Mouse (Mus musculus) erythroblast, adult 5-6 weeks (primary cell): ENCODE measurements around the gene Dscam. TPM values are rescaled to one million over a fixed set of nuclear protein-coding genes. Genes with fewer than 3 reads are reported as not detected.

ENCODE experiments used
- ATAC-seq: replicated peaks from 2 replicates; pipeline ENCODE4 v1.8.0; 2016; ENCODE audit warnings: moderate number of reproducible peaks, mild to moderate bottlenecking, moderate TSS enrichment, inconsistent platforms; ENCODE audit not compliant: poor library complexity, low FRiP score, severe bottlenecking
- total RNA-seq, 2 experiments: library from RNA; stranded (forward) in 1 of 2; stranded (reverse) in 1 of 2; fragments of 150-400 nt in 1 of 2; fragments of 200-764, 138-1000 nt in 1 of 2; gene quantifications; 2 replicates each; pipeline versions ENCODE4 v1.2.3 to v1.2.4; 2015 to 2017; ENCODE audit warnings: low replicate concordance in 2 of 2

The Dscam gene
- total RNA-seq, 2 experiments from 2014 or later = 0.58 TPM; not detected in 1

DNA sequence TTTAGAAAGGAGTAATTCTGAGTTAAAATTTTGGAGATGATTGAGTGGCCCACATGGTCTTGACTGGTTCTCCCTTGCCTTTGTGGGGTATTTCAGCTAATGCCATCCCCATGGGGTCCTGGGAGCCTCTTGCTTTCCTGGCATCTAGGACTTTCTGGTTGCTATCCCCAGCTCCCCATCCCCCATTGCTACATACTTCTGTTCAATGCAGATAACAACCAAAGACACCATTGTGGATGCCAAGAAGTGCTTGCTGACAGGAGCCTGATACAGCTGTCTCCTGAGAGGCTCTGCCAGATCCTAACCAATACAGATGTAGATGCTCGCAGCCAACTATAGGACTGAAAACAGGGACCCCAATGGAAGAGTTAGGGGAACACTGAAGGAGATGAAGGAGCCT is 429.2 kb downstream of the Dscam start:
- ATAC-seq = peak; percentile 50

- ATAC-seq = peak; percentile 59
Measured at GRCm38 (mm10) chr16:96740073-96741055, 430.2 kb downstream of the Dscam start.

- no peak for ATAC-seq
Measured at GRCm38 (mm10) chr16:96736501-96736900, 434.1 kb downstream of the Dscam start.

DNA sequence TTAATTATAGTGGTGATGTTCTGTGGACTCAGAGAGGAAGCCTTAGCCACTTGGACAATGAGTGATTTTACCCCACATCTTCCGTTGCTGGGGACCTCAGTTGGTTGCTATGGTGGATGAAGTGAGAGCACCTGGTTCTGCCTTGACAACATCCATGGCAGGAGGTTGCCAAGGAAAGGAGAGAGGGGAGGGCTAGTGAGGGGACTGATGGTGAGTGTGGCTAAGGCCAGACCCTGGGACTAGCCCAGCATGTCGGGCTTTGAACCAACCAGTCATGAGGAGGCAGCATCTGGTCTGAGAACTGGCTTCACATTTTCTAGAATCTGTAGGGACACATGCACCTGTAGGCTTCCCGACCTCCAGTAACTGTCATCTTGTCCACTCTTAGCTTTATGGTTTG is 439.7 kb downstream of the Dscam start:
- ATAC-seq = no peak

- ATAC-seq = no peak
Measured at GRCm38 (mm10) chr16:96727836-96728774, 442.4 kb downstream of the Dscam start.

- no peak for ATAC-seq
Measured at GRCm38 (mm10) chr16:96725071-96725724, 445.4 kb downstream of the Dscam start.

- ATAC-seq = no peak
Measured at GRCm38 (mm10) chr16:96724591-96724990, 446.0 kb downstream of the Dscam start.

GRCm38 (mm10) chr16:96724123-96724522 is 446.4 kb downstream of the Dscam start:
- ATAC-seq = no peak

- no peak for ATAC-seq
Measured at GRCm38 (mm10) chr16:96723066-96723669, 447.4 kb downstream of the Dscam start.

- ATAC-seq = no peak
Measured at GRCm38 (mm10) chr16:96722135-96722534, 448.4 kb downstream of the Dscam start.

DNA sequence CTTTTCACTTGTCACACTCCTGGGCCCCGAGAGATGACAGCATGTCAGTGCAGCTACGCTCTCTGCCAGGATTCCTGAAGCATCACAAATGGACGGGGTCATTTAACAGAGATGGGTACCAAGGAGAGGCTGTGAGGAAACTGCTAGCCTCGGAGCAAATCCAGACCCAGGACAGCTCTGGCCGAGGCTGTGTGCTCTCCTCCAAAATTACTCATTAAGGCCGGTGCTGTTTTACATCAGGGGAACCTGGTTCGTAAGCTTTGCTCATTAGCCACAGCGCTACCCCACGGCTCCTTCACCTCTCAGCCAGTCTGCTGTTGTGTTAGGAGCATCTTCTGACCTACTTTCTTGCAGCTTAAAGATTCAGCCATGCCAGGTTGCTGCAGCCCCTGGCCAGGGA is 449.3 kb downstream of the Dscam start:
- ATAC-seq = no peak

- ATAC-seq = no peak
Measured at GRCm38 (mm10) chr16:96720666-96721065, 449.9 kb downstream of the Dscam start.

DNA sequence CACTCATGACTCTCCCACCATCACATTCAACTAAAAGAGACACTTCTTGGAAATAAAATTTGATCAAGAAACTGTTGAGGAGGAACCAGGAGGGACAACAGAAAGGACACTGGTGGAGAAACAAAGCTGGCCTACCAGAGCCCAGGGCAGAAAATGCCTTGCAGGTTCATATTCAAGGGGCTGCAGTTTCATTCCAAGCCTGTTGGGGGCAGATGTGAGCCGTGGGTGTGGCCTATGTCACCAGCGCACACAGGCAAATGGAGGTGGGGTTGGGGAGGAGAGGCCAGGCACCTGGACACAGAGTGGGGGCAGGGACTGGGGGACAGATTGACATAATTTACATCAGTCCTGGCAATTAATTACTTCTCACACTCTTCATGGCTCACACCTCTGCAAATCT is 452.3 kb downstream of the Dscam start:
- ATAC-seq = no peak

- ATAC-seq = no peak
Measured at GRCm38 (mm10) chr16:96716633-96717032, 453.9 kb downstream of the Dscam start.

DNA sequence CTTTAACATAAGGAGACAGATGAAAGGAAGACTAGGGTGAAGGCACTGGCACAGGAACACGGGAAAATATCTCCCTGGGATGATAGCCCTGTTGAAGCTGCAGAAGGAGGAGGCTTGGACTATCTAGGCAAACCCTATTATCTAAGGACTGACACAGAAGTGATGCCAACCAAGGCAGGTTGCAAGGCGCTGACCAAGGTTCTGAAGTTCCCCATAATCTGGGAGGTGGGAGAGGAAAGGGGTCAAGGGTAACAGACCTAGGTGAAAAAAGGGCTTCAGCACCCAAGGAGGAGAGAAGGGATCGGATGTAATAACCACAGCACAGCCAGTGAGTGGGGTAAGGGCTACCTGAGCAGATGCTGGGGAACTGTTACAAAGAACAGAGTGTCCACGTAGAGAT is 458.6 kb downstream of the Dscam start:
- no peak for ATAC-seq

- ATAC-seq = no peak
Measured at GRCm38 (mm10) chr16:96700551-96700950, 470.0 kb downstream of the Dscam start.

DNA sequence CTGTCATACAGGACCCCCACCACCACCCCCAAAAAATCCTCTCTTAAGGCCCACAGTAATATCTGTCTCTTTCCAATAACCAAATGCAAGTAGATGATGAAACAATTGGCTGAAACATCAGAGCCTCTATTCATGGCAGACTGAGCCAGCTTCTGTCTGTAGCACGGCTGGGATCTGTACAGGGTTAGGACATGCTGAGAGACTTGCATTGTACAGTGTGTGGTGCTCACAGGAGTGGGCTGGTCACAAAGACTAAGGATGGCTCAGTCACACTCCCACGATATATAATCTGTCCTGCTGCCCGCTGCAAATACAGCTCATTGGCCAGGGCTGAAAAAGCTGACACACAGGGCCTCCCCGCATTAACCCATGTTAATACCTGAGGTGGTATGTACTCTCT is 474.7 kb downstream of the Dscam start:
- ATAC-seq = no peak

- no peak for ATAC-seq
Measured at GRCm38 (mm10) chr16:96691576-96691975, 479.0 kb downstream of the Dscam start.

- ATAC-seq = no peak
Measured at GRCm38 (mm10) chr16:96690052-96690451, 480.5 kb downstream of the Dscam start.

- no peak for ATAC-seq
Measured at GRCm38 (mm10) chr16:96689419-96689818, 481.1 kb downstream of the Dscam start.
